Comparison of ENCODE assay signal across 11 mouse cellular contexts in genomic region chr7:6228491-6228890, GRCm38 (mm10). TPM values are rescaled to one million over a fixed set of nuclear protein-coding genes. Genes with fewer than 3 reads are reported as not detected.
DNase-seq lines count a peak whose midpoint lies in the region; TF ChIP-seq lines count a peak whose summit lies in the region.
"Not testable (repeated sequence)": the region's sequence is repeated elsewhere in the genome, so short reads cannot be mapped to it uniquely, and the experiment has no call there.
"Had no signal": no experiment of that assay in that cellular context is flagged by ENCODE, and none has a peak within 500 bp of the region (broad histone marks: within the 10 kb centered on the region; RNA-seq: fewer than 3 reads in every experiment).

No protein-coding gene starts in this region.

- DNase-seq in A20 (ENCODE audit: low read depth, low spot score) (peak; percentile 61), WW6 (ENCODE audit: low read depth, low spot score) (peak; percentile 60)
- DNase-seq in cerebellum, adult 18-20 months, result peak; percentile 9 to 13
- not testable (repeated sequence) for DNase-seq in gastrocnemius, adult 2 months; left cerebral cortex, adult 2 months (ENCODE audit: extremely low spot score in 1 of 2, low spot score in 2 of 2)
- DNase-seq in kidney, postnatal 10 days, result peak; percentile 13
- peak; percentile 12 for DNase-seq in lung, postnatal 14 days
- DNase-seq in right cerebral cortex, postnatal 25 days, result peak; percentile 4

- H3K27ac ChIP-seq in gastrocnemius, adult 2 months; left cerebral cortex, adult 2 months: not testable (repeated sequence)

- not testable (repeated sequence) for H3K4me3 ChIP-seq in gastrocnemius, adult 2 months; left cerebral cortex, adult 2 months

- peak; percentile 9; the same call in 1 of the 2 replicates for TF ChIP-seq CTCF in gastrocnemius, adult 2 months (IDR thresholded peaks at IDR 0.05)
- peak; percentile 35 for TF ChIP-seq CTCF in left cerebral cortex, adult 2 months (IDR thresholded peaks at IDR 0.05)

- intact Hi-C loops in gastrocnemius, adult 2 months (cut with DNase I); left cerebral cortex, adult 2 months (cut with DNase I): not testable (repeated sequence)

RNA-seq across cellular contexts. Expression of gene Zscan5b, which starts 6.4 kb away (rescaled TPM):
- total RNA-seq in gastrocnemius, adult 2 months (2021), result not detected
- total RNA-seq in left cerebral cortex, adult 2 months (2021), result not detected
- total RNA-seq: gastrocnemius, postnatal 14 days; heart, postnatal 4 days; layer of hippocampus, postnatal 36 days had no signal

RNA-seq across cellular contexts. Expression of gene Epp13, which starts 24.0 kb away (rescaled TPM):
- not detected for total RNA-seq in gastrocnemius, adult 2 months (2021)
- total RNA-seq in left cerebral cortex, adult 2 months (2021), result not detected
- total RNA-seq: gastrocnemius, postnatal 14 days; heart, postnatal 4 days; layer of hippocampus, postnatal 36 days had no signal

RNA-seq across cellular contexts. Expression of gene Galp, which starts 31.6 kb away (rescaled TPM):
- total RNA-seq in gastrocnemius, adult 2 months (2021), result not detected
- total RNA-seq in left cerebral cortex, adult 2 months (2021), result not detected
- total RNA-seq: gastrocnemius, postnatal 14 days; heart, postnatal 4 days; layer of hippocampus, postnatal 36 days had no signal

RNA-seq across cellular contexts. Expression of gene Zfp444, which starts 56.5 kb away (rescaled TPM):
- total RNA-seq in gastrocnemius, adult 2 months (2021), result 1 to 10 TPM; 7.4 to 9.1 TPM
- total RNA-seq in left cerebral cortex, adult 2 months (2021), result 10 to 100 TPM; 62.0 to 66.7 TPM

RNA-seq across cellular contexts. Expression of gene Zfp667, which starts 57.9 kb away (rescaled TPM):
- total RNA-seq in gastrocnemius, adult 2 months (2021), result 1 to 10 TPM; 3.2 to 3.8 TPM
- total RNA-seq in left cerebral cortex, adult 2 months (2021), result 10 to 100 TPM; 12.8 to 14.1 TPM
